Mouse (Mus musculus): ENCODE results near the gene Gm43517. TPM values are rescaled to one million over a fixed set of nuclear protein-coding genes. Genes with fewer than 3 reads are reported as not detected.

Gene Gm43517
- polyA plus RNA-seq, 1 experiment from 2014 or later: not detected

GRCm38 (mm10) chr12:49398163-49398540 is 13.2 kb downstream of the Gm43517 start:
- no peaks in the 10 kb centered on the region for H3K9me3 ChIP-seq (replicated peaks; ENCODE audit: control insufficient read depth, low read length)
- no peak overlapping the region for H3K9ac ChIP-seq (ENCODE audit: low read length)
- no peak overlapping the region for H3K4me2 ChIP-seq (ENCODE audit: low read depth, low read length)
- H3K36me3 ChIP-seq (ENCODE audit: control insufficient read depth, insufficient read depth): no peaks in the 10 kb centered on the region
- H3K27ac ChIP-seq (ENCODE audit: low read length): no peak overlapping the region
- ATAC-seq (replicated peaks; ENCODE audit: extremely low read depth, insufficient read depth, low FRiP score): no peak
- no peak overlapping the region for H3K4me3 ChIP-seq (ENCODE audit: low read length)
- H3K4me1 ChIP-seq (ENCODE audit: control insufficient read depth, insufficient read depth, low read length): peaks cover 3% of the 10 kb centered on the region; the same call in 1 of the 2 replicates
- peaks cover 63% of the 10 kb centered on the region for H3K27me3 ChIP-seq (ENCODE audit: control insufficient read depth, insufficient read depth, low read length)

- Histone ChIP-seq H3K4me1 (ENCODE audit: control insufficient read depth, insufficient read depth, low read length) (peaks cover 3% of the 10 kb centered on the region; the same call in 1 of the 2 replicates), H3K4me3 (ENCODE audit: low read length) (no peak overlapping the region), H3K9me3 (replicated peaks; ENCODE audit: control insufficient read depth, low read length) (no peaks in the 10 kb centered on the region), H3K9ac (ENCODE audit: low read length) (no peak overlapping the region), H3K36me3 (ENCODE audit: control insufficient read depth, insufficient read depth) (no peaks in the 10 kb centered on the region), H3K27ac (ENCODE audit: low read length) (no peak overlapping the region), H3K4me2 (ENCODE audit: low read depth, low read length) (no peak overlapping the region), H3K27me3 (ENCODE audit: control insufficient read depth, insufficient read depth, low read length) (peaks cover 63% of the 10 kb centered on the region)
- no peak for ATAC-seq (replicated peaks; ENCODE audit: extremely low read depth, insufficient read depth, low FRiP score)
- 17% methylated on average over 3 of the region's 3 CpGs for WGBS
These were observed 13.7 kb downstream of the Gm43517 start for GRCm38 (mm10) chr12:49398636-49399035.

DNA sequence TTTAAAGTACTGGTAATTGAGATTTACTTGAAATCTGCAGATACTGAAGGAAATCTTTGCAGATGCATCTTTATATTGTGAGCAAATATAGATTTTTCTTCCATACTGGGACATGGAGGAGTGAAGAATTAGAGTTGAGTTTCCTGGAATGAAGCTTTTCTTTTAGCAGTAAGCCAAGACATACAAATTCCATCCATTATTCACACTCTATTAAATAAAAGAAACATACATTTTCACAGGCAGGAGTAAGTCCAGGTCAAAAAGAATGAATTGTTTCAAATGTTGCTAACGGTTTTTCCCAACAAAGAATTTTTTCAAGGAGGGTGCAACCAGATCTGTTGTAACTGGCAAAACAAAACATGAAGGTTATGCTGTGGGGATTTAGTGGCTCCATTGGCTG is 14.6 kb downstream of the Gm43517 start:
- WGBS: 7% methylated on average over 1 of the region's 1 CpGs
- no peak for ATAC-seq (replicated peaks; ENCODE audit: extremely low read depth, insufficient read depth, low FRiP score)
- Histone ChIP-seq H3K4me2 (ENCODE audit: low read depth, low read length) (no peak overlapping the region), H3K4me1 (ENCODE audit: control insufficient read depth, insufficient read depth, low read length) (peaks cover 3% of the 10 kb centered on the region; the same call in 1 of the 2 replicates), H3K36me3 (ENCODE audit: control insufficient read depth, insufficient read depth) (no peaks in the 10 kb centered on the region), H3K9me3 (replicated peaks; ENCODE audit: control insufficient read depth, low read length) (no peaks in the 10 kb centered on the region), H3K4me3 (ENCODE audit: low read length) (no peak overlapping the region), H3K27ac (ENCODE audit: low read length) (no peak overlapping the region), H3K9ac (ENCODE audit: low read length) (no peak overlapping the region), H3K27me3 (ENCODE audit: control insufficient read depth, insufficient read depth, low read length) (peaks cover 55% of the 10 kb centered on the region)

GRCm38 (mm10) chr12:49400036-49400852 is 15.3 kb downstream of the Gm43517 start:
- Histone ChIP-seq H3K27ac (ENCODE audit: low read length) (no peak overlapping the region), H3K4me2 (ENCODE audit: low read depth, low read length) (peak overlapping the region; percentile 69; the same call in 1 of the 2 replicates), H3K9me3 (replicated peaks; ENCODE audit: control insufficient read depth, low read length) (no peaks in the 10 kb centered on the region), H3K9ac (ENCODE audit: low read length) (no peak overlapping the region), H3K27me3 (ENCODE audit: control insufficient read depth, insufficient read depth, low read length) (peaks cover 52% of the 10 kb centered on the region), H3K36me3 (ENCODE audit: control insufficient read depth, insufficient read depth) (no peaks in the 10 kb centered on the region), H3K4me3 (ENCODE audit: low read length) (no peak overlapping the region), H3K4me1 (ENCODE audit: control insufficient read depth, insufficient read depth, low read length) (peaks cover 3% of the 10 kb centered on the region; the same call in 1 of the 2 replicates)
- ATAC-seq (replicated peaks; ENCODE audit: extremely low read depth, insufficient read depth, low FRiP score): no peak
- WGBS: 6% methylated on average over 9 of the region's 9 CpGs

- peak overlapping the region; percentile 69 for H3K4me2 ChIP-seq (ENCODE audit: low read depth, low read length)
- H3K36me3 ChIP-seq (ENCODE audit: control insufficient read depth, insufficient read depth): no peaks in the 10 kb centered on the region
- peak overlapping the region; percentile 53 for H3K4me3 ChIP-seq (ENCODE audit: low read length)
- peaks cover 50% of the 10 kb centered on the region for H3K27me3 ChIP-seq (ENCODE audit: control insufficient read depth, insufficient read depth, low read length)
- no peak overlapping the region for H3K9ac ChIP-seq (ENCODE audit: low read length)
- H3K4me1 ChIP-seq (ENCODE audit: control insufficient read depth, insufficient read depth, low read length): peaks cover 3% of the 10 kb centered on the region; the same call in 1 of the 2 replicates
- ATAC-seq (replicated peaks; ENCODE audit: extremely low read depth, insufficient read depth, low FRiP score): no peak
- WGBS: 1% methylated on average over 8 of the region's 8 CpGs
- H3K27ac ChIP-seq (ENCODE audit: low read length): no peak overlapping the region
- no peaks in the 10 kb centered on the region for H3K9me3 ChIP-seq (replicated peaks; ENCODE audit: control insufficient read depth, low read length)
These were observed 15.8 kb downstream of the Gm43517 start for GRCm38 (mm10) chr12:49400853-49401118.

GRCm38 (mm10) chr12:49401119-49401795 is 16.3 kb downstream of the Gm43517 start:
- H3K9ac ChIP-seq (ENCODE audit: low read length): peak overlapping the region; percentile 49; the same call in 1 of the 2 replicates
- peaks cover 3% of the 10 kb centered on the region; the same call in 1 of the 2 replicates for H3K4me1 ChIP-seq (ENCODE audit: control insufficient read depth, insufficient read depth, low read length)
- WGBS: under 1% methylated on average over 68 of the region's 68 CpGs
- peak overlapping the region; percentile 53 for H3K4me3 ChIP-seq (ENCODE audit: low read length)
- peaks cover 50% of the 10 kb centered on the region for H3K27me3 ChIP-seq (ENCODE audit: control insufficient read depth, insufficient read depth, low read length)
- peak; percentile 58; the same call in 1 of the 2 replicates for ATAC-seq (replicated peaks; ENCODE audit: extremely low read depth, insufficient read depth, low FRiP score)
- 0 out of 2 replicates have a peak overlapping the region, but pooled peaks have one; percentile 19 for H3K27ac ChIP-seq (ENCODE audit: low read length)
- H3K4me2 ChIP-seq (ENCODE audit: low read depth, low read length): peak overlapping the region; percentile 69
- no peaks in the 10 kb centered on the region for H3K9me3 ChIP-seq (replicated peaks; ENCODE audit: control insufficient read depth, low read length)
- H3K36me3 ChIP-seq (ENCODE audit: control insufficient read depth, insufficient read depth): no peaks in the 10 kb centered on the region

DNA sequence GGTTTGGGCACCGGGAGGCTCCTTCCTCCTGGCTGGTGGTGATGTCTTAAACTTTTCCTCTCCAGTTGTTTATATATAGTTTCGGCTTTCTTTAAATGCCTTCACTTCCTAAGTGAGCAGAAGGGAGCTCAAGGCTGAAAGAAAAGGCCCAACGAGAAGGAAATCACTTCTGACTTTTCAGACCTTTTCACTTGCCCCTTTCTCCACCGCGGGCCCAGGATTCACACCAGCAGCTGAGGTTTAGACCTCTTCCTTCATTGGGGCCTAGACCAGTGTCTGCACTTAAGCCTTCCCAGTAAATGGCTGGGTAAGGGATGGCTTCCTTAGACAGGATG is 16.8 kb downstream of the Gm43517 start:
- H3K36me3 ChIP-seq (ENCODE audit: control insufficient read depth, insufficient read depth): no peaks in the 10 kb centered on the region
- H3K27ac ChIP-seq (ENCODE audit: low read length): no peak overlapping the region
- ATAC-seq (replicated peaks; ENCODE audit: extremely low read depth, insufficient read depth, low FRiP score): no peak
- H3K4me3 ChIP-seq (ENCODE audit: low read length): peak overlapping the region; percentile 53
- H3K4me1 ChIP-seq (ENCODE audit: control insufficient read depth, insufficient read depth, low read length): peaks cover 3% of the 10 kb centered on the region; the same call in 1 of the 2 replicates
- peak overlapping the region; percentile 49; the same call in 1 of the 2 replicates for H3K9ac ChIP-seq (ENCODE audit: low read length)
- H3K27me3 ChIP-seq (ENCODE audit: control insufficient read depth, insufficient read depth, low read length): peaks cover 48% of the 10 kb centered on the region
- H3K9me3 ChIP-seq (replicated peaks; ENCODE audit: control insufficient read depth, low read length): no peaks in the 10 kb centered on the region
- 0% methylated on average over 5 of the region's 5 CpGs for WGBS
- H3K4me2 ChIP-seq (ENCODE audit: low read depth, low read length): peak overlapping the region; percentile 69

GRCm38 (mm10) chr12:49409833-49410232 is 24.9 kb downstream of the Gm43517 start:
- Histone ChIP-seq H3K36me3 (ENCODE audit: control insufficient read depth, insufficient read depth) (no peaks in the 10 kb centered on the region), H3K4me1 (ENCODE audit: control insufficient read depth, insufficient read depth, low read length) (no peaks in the 10 kb centered on the region), H3K9ac (ENCODE audit: low read length) (no peak overlapping the region), H3K27ac (ENCODE audit: low read length) (no peak overlapping the region), H3K27me3 (ENCODE audit: control insufficient read depth, insufficient read depth, low read length) (peaks cover 7% of the 10 kb centered on the region), H3K4me2 (ENCODE audit: low read depth, low read length) (no peak overlapping the region), H3K9me3 (replicated peaks; ENCODE audit: control insufficient read depth, low read length) (no peaks in the 10 kb centered on the region), H3K4me3 (ENCODE audit: low read length) (no peak overlapping the region)
- ATAC-seq (replicated peaks; ENCODE audit: extremely low read depth, insufficient read depth, low FRiP score): no peak
- 67% methylated on average over 2 of the region's 2 CpGs for WGBS

- no peak overlapping the region for H3K27ac ChIP-seq (ENCODE audit: low read length)
- no peaks in the 10 kb centered on the region for H3K4me1 ChIP-seq (ENCODE audit: control insufficient read depth, insufficient read depth, low read length)
- no peaks in the 10 kb centered on the region for H3K9me3 ChIP-seq (replicated peaks; ENCODE audit: control insufficient read depth, low read length)
- no peak overlapping the region for H3K4me3 ChIP-seq (ENCODE audit: low read length)
- 76% methylated on average over 3 of the region's 3 CpGs for WGBS
- ATAC-seq (replicated peaks; ENCODE audit: extremely low read depth, insufficient read depth, low FRiP score): no peak
- H3K36me3 ChIP-seq (ENCODE audit: control insufficient read depth, insufficient read depth): no peaks in the 10 kb centered on the region
- no peak overlapping the region for H3K9ac ChIP-seq (ENCODE audit: low read length)
- no peak overlapping the region for H3K4me2 ChIP-seq (ENCODE audit: low read depth, low read length)
- H3K27me3 ChIP-seq (ENCODE audit: control insufficient read depth, insufficient read depth, low read length): no peaks in the 10 kb centered on the region
These were observed 33.0 kb downstream of the Gm43517 start for GRCm38 (mm10) chr12:49417963-49418362.
